Mouse (Mus musculus): ENCODE results near the gene Ntn5.

DNA sequence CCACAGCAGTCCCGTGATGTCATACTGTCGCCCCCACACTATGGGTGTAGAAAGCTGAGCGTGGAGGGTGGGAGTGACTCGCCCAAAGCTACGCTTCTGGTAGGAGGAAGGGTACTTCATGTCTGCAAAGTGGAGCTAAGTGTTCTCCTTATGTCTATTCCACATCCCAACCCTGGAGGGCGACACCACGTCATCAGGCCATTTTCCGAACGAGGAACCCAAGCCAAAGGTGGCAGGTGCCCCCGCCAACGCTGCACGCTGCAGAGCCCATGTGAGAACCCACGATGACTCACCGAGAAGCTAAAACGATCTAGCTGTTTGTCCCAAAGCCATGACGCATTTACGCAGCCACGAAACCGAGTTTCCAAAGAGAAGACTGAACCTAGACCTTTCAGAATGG, 58.5 kb downstream of the Ntn5 start:
- TF ChIP-seq CTCF (IDR thresholded peaks at IDR 0.05; ENCODE audit: extremely low read depth, insufficient read length, insufficient replicate concordance, low read depth, low read length) (no peak), POLR2A (IDR thresholded peaks at IDR 0.05; ENCODE audit: low read depth, low read length) (no peak)

Data from small intestine, adult 2 months (tissue).